Mouse (Mus musculus): ENCODE results near the gene Wsb1. TPM values are rescaled to one million over a fixed set of nuclear protein-coding genes. Genes with fewer than 3 reads are reported as not detected.

Wsb1 gene
- polyA plus RNA-seq, 1 experiment from 2014 or later: 218 TPM

DNA sequence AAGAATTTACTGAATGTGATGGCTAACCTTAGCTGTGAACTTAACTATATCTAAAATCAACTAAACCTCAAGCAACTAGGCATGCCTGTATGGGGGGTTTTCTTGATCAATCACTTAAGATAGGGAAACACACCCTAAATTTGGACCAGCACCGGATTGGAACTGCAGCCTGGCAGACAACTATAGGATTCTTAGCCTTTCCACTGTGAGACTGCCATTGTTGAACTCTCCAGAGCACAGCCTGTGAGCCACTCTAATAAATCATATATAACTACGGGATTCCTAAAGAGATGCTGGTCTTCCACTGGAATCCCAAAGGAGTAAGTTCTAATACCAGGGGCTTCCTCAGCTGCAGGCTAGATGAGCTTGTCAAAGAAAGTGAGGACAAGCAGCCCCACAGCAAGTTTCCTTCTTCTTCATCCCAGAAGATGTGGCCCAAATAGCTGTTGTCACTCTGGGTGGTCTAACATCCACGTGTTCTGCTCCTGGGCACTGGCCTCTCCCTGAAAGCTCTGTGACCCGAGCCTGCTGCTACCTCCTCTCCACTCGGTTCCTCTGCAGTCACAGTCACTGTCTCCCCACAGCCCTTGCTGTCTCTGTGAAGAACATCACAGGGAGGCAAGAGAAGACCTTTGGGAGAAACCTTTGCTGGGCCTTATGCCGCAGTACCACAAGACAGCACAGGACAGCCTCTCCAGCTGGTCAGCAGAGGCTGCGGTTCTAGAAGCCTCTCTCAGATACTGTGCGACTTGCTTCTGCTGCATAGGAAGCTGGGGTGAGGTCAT lies 28.9 kb downstream of the Wsb1 start:
- ATAC-seq (ENCODE audit: borderline replicate concordance, extremely low read depth, low FRiP score, low TSS enrichment): no peak

DNA sequence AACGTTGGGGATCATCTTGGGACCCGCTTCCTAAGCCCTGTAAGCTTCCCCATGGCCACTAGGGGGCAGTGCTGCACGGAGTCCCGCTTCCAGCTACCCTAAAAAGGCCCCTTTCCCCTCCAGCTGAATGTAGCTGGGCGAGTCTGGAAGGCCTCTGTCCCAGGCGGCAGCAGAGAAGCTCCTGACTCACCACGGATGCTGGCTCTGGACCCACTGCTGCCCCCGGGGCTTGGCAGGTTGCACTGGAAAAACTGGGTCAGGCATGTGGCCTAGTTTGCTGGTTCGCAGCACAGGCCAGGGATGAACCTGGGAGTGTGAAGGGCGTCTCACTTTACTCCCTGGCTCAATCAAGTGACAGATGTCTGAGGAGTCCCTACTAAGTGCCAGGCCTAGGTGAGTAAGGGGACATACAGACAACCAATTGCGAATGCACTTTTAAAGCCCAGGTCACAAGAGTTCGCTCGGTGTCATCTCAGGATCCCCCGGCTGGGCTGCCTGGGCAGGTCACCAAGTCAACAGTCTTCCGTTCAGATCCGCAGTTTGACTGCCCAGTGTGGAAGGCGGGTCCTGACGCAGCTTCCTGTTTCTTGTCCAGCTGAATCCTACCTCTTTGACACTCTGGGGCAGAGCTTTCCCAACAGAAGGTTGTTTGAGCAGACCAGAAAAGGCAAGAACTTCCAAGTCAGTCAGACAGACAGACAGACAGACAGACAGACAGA lies 29.8 kb downstream of the Wsb1 start:
- WGBS: 27% methylated on average over 18 of the region's 18 CpGs
- H3K36me3 ChIP-seq: no peaks in the 10 kb centered on the region

More for the DNA sequence above, 28.9 kb downstream of the Wsb1 start:
- no peak overlapping the region for H3K4me3 ChIP-seq
- H3K9me3 ChIP-seq: no peaks in the 10 kb centered on the region
- H3K36me3 ChIP-seq: no peaks in the 10 kb centered on the region
- no peak overlapping the region for H3K9ac ChIP-seq
- no peak overlapping the region for H3K27ac ChIP-seq
- peaks cover 16% of the 10 kb centered on the region for H3K4me1 ChIP-seq
- H3K4me2 ChIP-seq: no peak overlapping the region
- WGBS: 57% methylated on average over 8 of the region's 8 CpGs
- no peaks in the 10 kb centered on the region for H3K27me3 ChIP-seq

DNA sequence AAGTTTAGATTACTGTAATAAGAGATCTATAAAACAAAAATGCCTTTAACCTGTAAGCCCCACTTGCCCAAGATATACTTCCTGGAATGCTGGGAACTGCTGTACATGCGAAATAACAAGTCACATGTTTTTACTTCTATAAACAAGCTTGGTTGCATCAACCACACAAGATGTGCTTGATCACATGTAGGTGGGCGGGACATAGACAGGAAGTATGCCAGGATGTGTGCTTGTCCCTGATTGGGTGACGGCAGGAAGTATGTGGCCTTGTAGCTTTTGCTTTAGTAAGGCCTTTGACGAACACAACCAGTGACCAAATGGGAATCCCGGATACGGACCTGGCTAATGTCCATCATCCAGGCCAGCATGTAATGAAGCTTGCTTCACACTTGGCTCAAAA lies 31.1 kb downstream of the Wsb1 start:
- H3K9me3 ChIP-seq: no peaks in the 10 kb centered on the region
- H3K27me3 ChIP-seq: no peaks in the 10 kb centered on the region
- no peak overlapping the region for H3K4me3 ChIP-seq
- H3K27ac ChIP-seq: no peak overlapping the region
- no peak overlapping the region for H3K9ac ChIP-seq
- H3K36me3 ChIP-seq: no peaks in the 10 kb centered on the region
- WGBS: 85% methylated on average over 6 of the region's 6 CpGs
- H3K4me2 ChIP-seq: no peak overlapping the region
- ATAC-seq (ENCODE audit: borderline replicate concordance, extremely low read depth, low FRiP score, low TSS enrichment): no peak
- H3K4me1 ChIP-seq: peaks cover 10% of the 10 kb centered on the region

More for the DNA sequence above, 29.8 kb downstream of the Wsb1 start:
- no peaks in the 10 kb centered on the region for H3K9me3 ChIP-seq
- peak overlapping the region; percentile 25; the same call in 1 of the 2 replicates for H3K27ac ChIP-seq
- no peaks in the 10 kb centered on the region for H3K27me3 ChIP-seq
- H3K9ac ChIP-seq: no peak overlapping the region
- no peak overlapping the region for H3K4me3 ChIP-seq
- ATAC-seq (ENCODE audit: borderline replicate concordance, extremely low read depth, low FRiP score, low TSS enrichment): peak; percentile 72; the same call in 1 of the 2 replicates
- H3K4me1 ChIP-seq: peaks cover 14% of the 10 kb centered on the region
- H3K4me2 ChIP-seq: no peak overlapping the region; the same call in 1 of the 2 replicates

DNA sequence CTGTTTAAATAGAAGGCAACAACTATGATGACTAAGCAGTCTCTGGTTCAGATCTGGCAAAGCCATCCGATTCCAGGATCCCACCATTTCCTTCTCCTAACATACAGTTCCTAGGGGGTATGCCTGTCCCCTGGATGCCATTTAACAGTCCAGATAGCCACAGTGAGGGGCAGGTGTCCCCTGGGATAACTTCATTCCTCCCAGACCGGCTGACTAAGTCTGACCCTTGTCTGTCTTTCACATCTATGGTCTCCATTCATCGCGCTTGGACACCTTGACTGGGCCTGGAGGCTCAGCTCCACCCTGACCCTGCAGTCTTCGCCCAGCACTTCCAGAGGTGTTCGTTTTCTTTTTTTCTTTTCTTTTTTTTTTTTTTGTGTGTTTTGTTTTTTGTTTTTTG lies 31.8 kb downstream of the Wsb1 start:
- Histone ChIP-seq H3K4me3 (no peak overlapping the region), H3K27ac (no peak overlapping the region), H3K36me3 (no peaks in the 10 kb centered on the region), H3K4me1 (peaks cover 10% of the 10 kb centered on the region), H3K9me3 (no peaks in the 10 kb centered on the region), H3K9ac (no peak overlapping the region), H3K27me3 (no peaks in the 10 kb centered on the region), H3K4me2 (no peak overlapping the region)
- no peak for ATAC-seq (ENCODE audit: borderline replicate concordance, extremely low read depth, low FRiP score, low TSS enrichment)
- WGBS: 92% methylated on average over 6 of the region's 6 CpGs

DNA sequence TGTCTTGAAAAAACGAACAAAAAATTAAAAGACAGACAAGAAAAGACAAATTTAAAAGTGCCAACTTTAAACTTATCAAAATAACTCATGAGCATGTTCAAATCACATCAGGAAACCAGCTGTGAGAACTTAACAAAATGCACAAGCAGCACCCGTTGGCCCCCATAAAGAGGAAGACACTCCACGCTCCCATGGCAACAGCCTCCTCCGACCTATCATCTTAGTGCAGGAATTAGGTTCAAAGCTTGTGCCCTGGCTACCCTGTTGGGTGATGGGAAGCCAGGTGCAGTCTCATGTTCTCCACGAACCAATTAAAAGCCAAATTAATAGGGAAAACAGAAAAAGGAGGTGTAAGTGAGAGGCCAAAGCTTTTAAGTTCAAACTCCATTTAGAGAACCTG lies 32.8 kb downstream of the Wsb1 start:
- 70% methylated on average over 5 of the region's 5 CpGs for WGBS
- no peak overlapping the region for H3K27ac ChIP-seq
- no peak overlapping the region for H3K4me2 ChIP-seq
- H3K9me3 ChIP-seq: no peaks in the 10 kb centered on the region
- H3K9ac ChIP-seq: no peak overlapping the region
- H3K27me3 ChIP-seq: no peaks in the 10 kb centered on the region
- H3K36me3 ChIP-seq: no peaks in the 10 kb centered on the region
- ATAC-seq (ENCODE audit: borderline replicate concordance, extremely low read depth, low FRiP score, low TSS enrichment): no peak
- H3K4me1 ChIP-seq: peaks cover 10% of the 10 kb centered on the region
- no peak overlapping the region for H3K4me3 ChIP-seq

DNA sequence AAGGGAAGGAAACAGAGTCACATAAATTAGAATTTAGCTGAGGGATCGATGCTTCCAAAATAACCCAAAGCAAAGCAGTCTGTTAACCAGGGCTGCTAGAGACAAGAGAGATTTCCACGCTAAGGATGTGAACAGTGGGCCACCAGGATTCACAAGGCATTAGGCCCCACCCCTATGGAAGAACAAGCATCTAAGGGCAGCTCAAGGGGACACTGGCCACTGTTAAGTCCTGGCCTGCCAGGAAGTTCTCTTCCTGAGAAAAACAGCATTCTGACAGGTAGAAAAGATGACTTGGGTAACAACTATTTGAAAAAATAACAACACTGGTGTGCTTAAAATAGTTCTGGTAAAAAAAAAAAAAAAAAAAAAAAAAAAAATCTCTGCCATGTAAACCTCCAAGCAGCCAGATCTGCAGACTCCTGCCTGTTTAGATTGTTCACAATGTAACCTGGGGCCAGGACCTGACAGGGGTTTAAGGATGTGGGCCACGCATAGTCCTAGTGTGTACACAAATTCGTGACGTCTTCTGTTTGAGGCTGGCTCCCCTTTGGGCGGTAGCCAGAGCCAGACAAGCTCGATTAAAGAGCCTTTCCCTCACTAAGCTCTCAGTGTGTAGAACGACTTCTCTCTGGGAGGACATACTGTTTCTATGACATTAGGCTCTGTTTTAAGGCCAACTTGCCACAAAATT lies 35.4 kb downstream of the Wsb1 start:
- H3K9ac ChIP-seq: no peak overlapping the region
- peaks cover 3% of the 10 kb centered on the region for H3K4me1 ChIP-seq
- H3K27me3 ChIP-seq: no peaks in the 10 kb centered on the region
- H3K27ac ChIP-seq: no peak overlapping the region
- no peak overlapping the region for H3K4me3 ChIP-seq
- no peaks in the 10 kb centered on the region for H3K36me3 ChIP-seq
- no peak for ATAC-seq (ENCODE audit: borderline replicate concordance, extremely low read depth, low FRiP score, low TSS enrichment)
- H3K9me3 ChIP-seq: no peaks in the 10 kb centered on the region
- no peak overlapping the region for H3K4me2 ChIP-seq
- WGBS: 47% methylated on average over 8 of the region's 8 CpGs

DNA sequence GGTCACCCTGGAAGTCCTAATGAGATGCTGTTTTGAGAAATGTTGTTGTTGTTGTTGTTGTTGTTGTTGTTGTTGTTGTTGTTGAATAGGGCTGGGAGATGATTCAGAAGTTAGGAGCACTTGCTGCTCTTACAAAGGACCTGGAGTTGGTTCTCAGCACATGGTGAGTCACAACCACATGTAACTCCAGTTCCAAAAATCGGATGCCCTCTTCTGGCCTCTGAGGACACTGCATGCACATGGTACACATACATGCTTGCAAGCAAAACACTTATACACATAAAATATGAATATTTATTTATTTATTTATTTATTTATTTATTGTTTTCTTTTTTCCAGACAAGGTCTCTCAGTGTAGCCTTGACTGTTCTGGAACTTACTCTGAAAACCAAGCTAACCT lies 36.4 kb downstream of the Wsb1 start:
- no peak overlapping the region for H3K4me3 ChIP-seq
- no peak overlapping the region for H3K27ac ChIP-seq
- H3K27me3 ChIP-seq: no peaks in the 10 kb centered on the region
- H3K4me1 ChIP-seq: peaks cover 4% of the 10 kb centered on the region
- 90% methylated on average over 1 of the region's 1 CpGs for WGBS
- H3K9me3 ChIP-seq: no peaks in the 10 kb centered on the region
- H3K36me3 ChIP-seq: no peaks in the 10 kb centered on the region
- no peak overlapping the region for H3K9ac ChIP-seq
- no peak for ATAC-seq (ENCODE audit: borderline replicate concordance, extremely low read depth, low FRiP score, low TSS enrichment)
- no peak overlapping the region for H3K4me2 ChIP-seq

DNA sequence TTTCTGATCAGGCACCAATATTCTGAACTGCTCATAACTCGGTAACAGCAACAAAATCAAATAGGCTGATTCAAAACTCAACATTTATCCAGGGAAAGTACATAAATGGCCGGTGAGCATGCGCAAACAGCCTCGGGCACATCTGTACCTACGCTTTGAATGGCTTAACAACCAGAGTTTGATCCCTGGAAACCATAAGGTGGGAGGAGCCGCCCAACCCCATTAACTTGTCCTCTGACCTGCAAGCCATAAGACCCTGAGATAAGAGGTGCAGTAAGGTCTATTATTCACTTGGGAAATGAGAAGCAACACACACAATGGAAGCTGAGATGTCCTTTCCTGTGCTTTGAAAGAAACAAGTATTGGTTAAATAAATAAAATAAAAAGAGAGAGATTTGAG lies 37.3 kb downstream of the Wsb1 start:
- Histone ChIP-seq H3K36me3 (no peaks in the 10 kb centered on the region), H3K4me3 (no peak overlapping the region), H3K27me3 (no peaks in the 10 kb centered on the region), H3K9me3 (no peaks in the 10 kb centered on the region), H3K4me2 (no peak overlapping the region), H3K27ac (no peak overlapping the region), H3K9ac (no peak overlapping the region), H3K4me1 (peaks cover 4% of the 10 kb centered on the region)
- 57% methylated on average over 6 of the region's 6 CpGs for WGBS
- no peak for ATAC-seq (ENCODE audit: borderline replicate concordance, extremely low read depth, low FRiP score, low TSS enrichment)

DNA sequence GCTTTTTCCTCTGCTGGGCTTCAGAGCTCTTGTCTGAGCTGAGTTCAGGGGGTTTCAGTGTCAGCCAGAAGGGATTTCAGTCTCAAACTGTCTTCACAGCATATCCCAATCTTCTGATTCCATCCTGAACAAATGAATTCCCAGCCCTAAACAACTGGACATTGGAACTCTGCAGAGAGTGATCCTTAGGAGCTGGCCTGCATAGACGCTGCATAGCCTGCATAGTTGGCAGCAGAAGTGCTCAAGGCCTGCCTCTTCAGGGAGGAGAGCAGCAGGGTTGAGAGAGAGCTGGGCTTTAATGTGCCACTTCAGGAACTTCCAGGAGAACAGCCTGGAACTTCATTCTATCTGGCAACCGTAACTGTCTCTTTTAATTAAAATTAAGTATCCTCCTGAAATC lies 38.9 kb downstream of the Wsb1 start:
- H3K4me3 ChIP-seq: no peak overlapping the region
- no peak overlapping the region for H3K27ac ChIP-seq
- peaks cover 4% of the 10 kb centered on the region for H3K4me1 ChIP-seq
- no peaks in the 10 kb centered on the region for H3K27me3 ChIP-seq
- no peak for ATAC-seq (ENCODE audit: borderline replicate concordance, extremely low read depth, low FRiP score, low TSS enrichment)
- H3K4me2 ChIP-seq: no peak overlapping the region
- H3K36me3 ChIP-seq: no peaks in the 10 kb centered on the region
- WGBS: 48% methylated on average over 2 of the region's 2 CpGs
- no peaks in the 10 kb centered on the region for H3K9me3 ChIP-seq
- H3K9ac ChIP-seq: no peak overlapping the region

DNA sequence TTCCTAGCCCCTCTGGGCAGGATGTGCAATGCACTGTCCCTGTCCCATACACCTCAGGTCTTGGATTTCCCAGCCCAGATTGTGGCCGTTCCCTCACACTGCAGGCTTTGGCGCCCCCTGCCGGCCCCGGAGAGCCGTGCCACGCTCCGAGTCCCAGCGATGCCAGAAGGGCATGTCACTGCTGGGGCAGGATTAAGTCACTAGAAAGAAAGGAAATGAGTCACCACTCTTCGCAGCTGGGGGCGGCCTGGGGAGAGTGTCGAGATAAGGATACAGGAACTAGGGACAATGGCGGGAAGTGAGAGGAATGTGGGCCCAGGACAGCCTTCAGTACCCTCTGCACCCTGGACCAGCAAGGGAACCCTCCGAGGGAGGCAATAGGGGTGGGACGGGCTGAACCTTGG lies 40.5 kb downstream of the Wsb1 start:
- 6% methylated on average over 14 of the region's 14 CpGs for WGBS
- no peaks in the 10 kb centered on the region for H3K36me3 ChIP-seq
- H3K27me3 ChIP-seq: no peaks in the 10 kb centered on the region
- H3K4me2 ChIP-seq: no peak overlapping the region
- no peak overlapping the region for H3K4me3 ChIP-seq
- H3K4me1 ChIP-seq: peaks cover 4% of the 10 kb centered on the region
- no peak overlapping the region for H3K9ac ChIP-seq
- no peaks in the 10 kb centered on the region for H3K9me3 ChIP-seq
- peak; percentile 90 for ATAC-seq (ENCODE audit: borderline replicate concordance, extremely low read depth, low FRiP score, low TSS enrichment)
- peak overlapping the region; percentile 61 for H3K27ac ChIP-seq

DNA sequence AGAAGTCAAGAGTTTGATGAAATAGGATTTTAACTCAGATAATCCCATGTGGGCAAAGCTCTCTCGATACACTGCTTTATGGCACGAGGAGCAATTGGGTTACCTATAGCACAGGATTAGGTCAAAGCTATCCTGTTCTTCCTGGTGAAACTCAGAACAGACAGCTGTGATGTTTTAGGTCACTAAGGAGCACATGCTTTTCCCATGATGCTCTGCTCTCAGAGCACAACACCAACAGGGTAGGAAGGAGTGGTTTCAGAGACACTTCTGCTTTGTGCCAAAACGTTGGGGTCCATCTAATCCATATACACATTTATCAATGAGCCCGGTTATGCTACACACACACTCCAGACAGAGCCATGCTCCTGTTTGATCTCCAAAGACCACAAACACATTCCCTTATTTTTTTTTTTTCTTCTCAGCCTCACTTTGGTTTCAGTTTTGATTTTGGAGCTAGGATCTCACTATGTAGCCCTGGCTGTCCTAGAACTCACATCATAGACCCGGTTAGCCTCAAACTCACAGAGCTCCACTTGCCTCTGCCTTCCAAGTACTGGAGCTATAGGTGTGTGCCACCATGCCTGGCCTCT lies 44.5 kb downstream of the Wsb1 start:
- Histone ChIP-seq H3K36me3 (no peaks in the 10 kb centered on the region), H3K9ac (no peak overlapping the region), H3K4me1 (peaks cover 4% of the 10 kb centered on the region), H3K9me3 (no peaks in the 10 kb centered on the region), H3K4me3 (no peak overlapping the region), H3K4me2 (no peak overlapping the region), H3K27ac (no peak overlapping the region), H3K27me3 (no peaks in the 10 kb centered on the region)
- ATAC-seq (ENCODE audit: borderline replicate concordance, extremely low read depth, low FRiP score, low TSS enrichment): no peak
- 70% methylated on average over 5 of the region's 5 CpGs for WGBS

All from lung, embryonic 15.5 days (tissue).